Mouse (Mus musculus) lung, adult 10 weeks (tissue): ENCODE data around the gene Hnrnpab. TPM values are rescaled to one million over a fixed set of nuclear protein-coding genes. Genes with fewer than 3 reads are reported as not detected.

ENCODE experiments used
- polyA plus RNA-seq: library from polyadenylated mRNA; stranded (reverse); fragments of 350-450 nt; fragmentation: Illumina TruSeq; extraction: RNeasy Lipid Tissue Mini Kit (QIAGEN cat#74804); gene quantifications from one replicate; pipeline ENCODE4 v1.2.3, GENCODE M21; 2014; ENCODE audit warnings: low read depth, low replicate concordance; ENCODE audit not compliant: insufficient read depth

Hnrnpab gene
- 131 TPM for polyA plus RNA-seq

GRCm38 (mm10) chr11:51606447-51607095, at the start of gene Hnrnpab:
TSS of gene Hnrnpab (minus strand) at chr11:51606847.

GRCm38 (mm10) chr11:51650691-51651515, 44.3 kb upstream of the Hnrnpab start, which contains the start of the genes N4bp3 and D930048N14Rik:
TSS of gene N4bp3 (minus strand) at chr11:51650842.
TSS of gene D930048N14Rik (plus strand) at chr11:51650954.

DNA sequence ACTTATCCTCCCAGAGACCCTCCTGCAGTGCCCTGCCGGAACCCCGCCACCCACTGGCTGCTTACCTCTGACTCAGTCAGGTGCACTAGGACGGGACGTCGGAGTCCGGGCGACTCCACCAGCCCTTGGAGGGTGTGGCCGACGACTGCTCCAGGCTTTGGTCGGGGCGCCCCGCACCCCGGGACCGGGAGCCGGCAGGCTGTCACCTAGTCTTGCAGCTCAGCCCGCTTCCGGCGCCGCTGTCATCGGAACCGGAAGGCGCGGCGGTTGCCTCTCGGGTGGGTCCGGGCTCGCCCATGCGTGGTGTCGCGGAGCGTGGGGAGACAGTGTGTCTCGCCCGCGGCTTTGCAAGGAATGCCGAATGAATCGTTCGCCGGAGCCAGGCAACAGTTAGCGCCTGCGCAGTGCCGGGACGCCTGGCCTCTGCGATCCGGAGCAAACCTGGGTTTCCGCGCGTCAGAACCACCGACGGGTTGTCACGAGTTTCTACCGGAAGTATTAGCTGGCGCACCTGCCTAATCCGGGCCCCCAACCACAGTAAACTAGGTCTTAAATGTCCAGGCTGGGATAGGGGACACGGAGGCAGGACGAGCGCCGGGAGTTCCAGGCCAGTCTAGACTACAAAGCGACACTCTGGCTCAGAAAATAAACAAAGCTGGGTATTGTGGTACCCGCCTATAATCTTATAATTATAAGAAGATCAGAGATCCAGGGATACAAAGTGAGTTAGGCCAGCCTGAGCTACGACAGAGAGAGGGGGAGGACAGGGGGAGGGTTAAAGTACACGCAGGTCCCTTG, 29.1 kb upstream of the Hnrnpab start, which contains the start of gene Rmnd5b:
Gene Rmnd5b (minus strand): TSS at position 372 of the 798 bp plus-strand sequence.

DNA sequence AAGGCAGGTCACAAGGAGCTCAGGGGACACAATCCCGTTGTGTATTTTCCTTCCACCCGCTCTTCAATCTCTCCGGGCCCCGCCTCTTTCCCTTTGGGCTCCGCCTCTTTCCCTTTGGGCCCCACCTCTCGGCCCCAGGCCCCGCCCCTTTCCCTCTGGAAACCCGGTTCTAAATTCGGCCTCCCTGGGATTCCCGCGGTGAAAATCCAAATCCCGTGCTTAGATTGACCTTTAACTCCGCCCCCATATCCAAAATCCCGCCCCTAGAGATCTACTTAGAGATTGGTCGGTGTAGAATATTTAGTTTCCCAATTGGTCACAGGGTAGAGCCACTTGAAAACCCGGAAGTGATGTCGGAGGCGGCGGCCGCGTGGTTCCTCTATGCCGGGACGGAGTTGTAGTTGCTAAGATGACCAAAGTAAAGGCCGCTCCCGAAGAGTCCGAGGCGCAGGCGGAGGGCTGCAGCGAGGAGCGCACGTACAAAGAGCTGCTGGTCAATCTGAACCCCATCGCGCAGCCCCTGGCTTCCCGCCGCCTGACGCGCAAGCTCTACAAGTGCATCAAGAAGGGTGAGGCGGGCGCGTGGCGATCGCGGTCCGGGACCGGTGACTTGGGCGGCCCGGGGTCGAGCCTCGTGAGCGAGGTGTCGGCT, 12.9 kb upstream of the Hnrnpab start, which contains the start of gene Nhp2:
Gene Nhp2 (plus strand): TSS at position 327 of the 652 bp plus-strand sequence.

DNA sequence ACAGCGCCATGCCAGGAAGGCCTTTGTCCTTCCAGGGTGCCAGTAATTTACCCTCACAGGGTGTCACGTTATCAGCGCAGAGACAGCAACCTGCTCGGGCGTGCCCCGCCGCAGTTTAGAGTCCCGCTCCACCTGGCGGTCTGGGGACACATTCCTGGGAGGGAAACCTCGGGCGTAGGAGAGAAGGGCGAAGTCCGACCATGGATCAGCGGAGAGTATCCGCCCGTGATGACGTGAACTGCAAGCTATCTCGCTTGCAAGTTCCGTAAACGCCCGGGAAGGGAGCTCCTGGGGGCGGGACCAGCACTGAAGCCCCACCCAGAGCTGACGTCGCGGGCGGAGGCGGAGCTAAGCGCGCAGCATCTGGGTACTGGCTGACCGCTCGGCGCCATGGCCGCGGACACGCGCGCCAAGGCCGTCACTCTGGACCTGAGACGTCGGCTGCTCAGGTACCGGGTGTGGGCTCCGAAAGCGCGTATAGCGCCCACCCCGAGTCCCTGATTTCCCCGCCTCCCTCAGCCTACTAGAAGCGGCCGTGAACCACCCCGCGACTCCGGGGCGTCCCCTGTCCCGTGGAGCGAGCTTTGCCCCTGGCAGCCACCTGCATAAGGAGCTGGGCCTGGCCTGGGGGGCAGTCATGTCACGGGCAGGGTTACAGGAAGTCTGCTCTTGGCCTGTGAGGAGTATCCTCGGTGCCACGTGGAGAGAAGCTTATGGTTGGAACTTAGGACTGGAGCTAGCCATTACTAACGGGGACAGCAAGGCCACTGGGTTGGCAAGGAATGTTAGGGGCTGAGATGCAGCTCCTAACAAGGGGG, 22.0 kb downstream of the Hnrnpab start, which contains the start of gene Phykpl:
Gene Phykpl (plus strand): TSS at position 327 of the 818 bp plus-strand sequence.

Other genes with a start within 250 kb of the Hnrnpab start
- 6.1 TPM for gene Phykpl, start 22.1 kb downstream of the Hnrnpab start, polyA plus RNA-seq
- 50.3 TPM for gene Nhp2, start 12.9 kb upstream of the Hnrnpab start, polyA plus RNA-seq
- 18.5 TPM for gene Rmnd5b, start 29.0 kb upstream of the Hnrnpab start, polyA plus RNA-seq
- gene N4bp3, start 44.0 kb upstream of the Hnrnpab start, polyA plus RNA-seq = 21.9 TPM
- 2.3 TPM for gene D930048N14Rik, start 44.1 kb upstream of the Hnrnpab start, polyA plus RNA-seq
- gene 0610009B22Rik, start 82.0 kb upstream of the Hnrnpab start, polyA plus RNA-seq = 26.3 TPM
- 3.5 TPM for gene Sec24a, start 156.8 kb upstream of the Hnrnpab start, polyA plus RNA-seq
- gene Sar1b, start 156.8 kb upstream of the Hnrnpab start, polyA plus RNA-seq = 89.7 TPM